Mouse (Mus musculus) CH12.LX (cell line): ENCODE data around the gene Sipa1l3.

Experiments used
- CTCF ChIP-seq, 2 experiments: IDR thresholded peaks in 1 of 2; conservative IDR thresholded peaks in 1 of 2; 2 replicates each; pipeline ENCODE4 v1.5.1; 2011 to 2012; ENCODE audit warnings: low read depth in 2 of 2, low read length in 2 of 2, improper control_type of control experiment in 1 of 2, inconsistent platforms in 1 of 2, mild to moderate bottlenecking in 1 of 2, moderate library complexity in 1 of 2
- E2F4 ChIP-seq: IDR thresholded peaks from 2 replicates; pipeline ENCODE4 v1.6.1; 2011; ENCODE audit warnings: low read depth, low read length, improper control_type of control experiment; ENCODE audit not compliant: insufficient replicate concordance
- HCFC1 ChIP-seq: IDR thresholded peaks from 2 replicates; pipeline ENCODE4 v1.6.1; 2012; ENCODE audit warnings: low read depth, mild to moderate bottlenecking, inconsistent platforms, low read length, improper control_type of control experiment
- POLR2A ChIP-seq: IDR thresholded peaks from 2 replicates; pipeline ENCODE4 v1.6.1; 2011; ENCODE audit warnings: low read depth, mild to moderate bottlenecking, improper control_type of control experiment, low read length
- RAD21 ChIP-seq: IDR thresholded peaks from 2 replicates; pipeline ENCODE4 v1.6.1; 2011; ENCODE audit warnings: low read depth, mild to moderate bottlenecking, low read length, improper control_type of control experiment, moderate library complexity

DNA sequence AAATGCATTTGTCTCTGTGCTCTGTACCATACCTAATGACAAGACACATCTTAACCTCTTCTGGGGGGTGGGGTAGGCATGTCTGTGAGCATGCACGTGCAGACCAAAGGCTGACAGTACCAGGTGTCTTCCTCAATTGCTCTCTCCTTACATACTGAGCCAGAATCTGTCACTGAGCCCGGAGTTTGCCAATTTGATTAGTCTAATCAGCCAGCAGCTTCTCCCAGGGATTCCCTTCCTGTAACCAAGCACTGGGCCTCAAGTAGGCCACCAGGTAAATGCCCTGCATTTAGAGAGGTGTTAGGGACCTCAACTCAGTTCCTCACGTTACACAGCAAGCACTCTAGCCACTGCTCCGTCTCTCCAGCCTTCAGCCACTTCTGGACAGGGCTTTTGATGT, 38.3 kb downstream of the Sipa1l3 start:
- no peak for TF ChIP-seq CTCF (conservative IDR thresholded peaks at IDR 0.05 in 1 of 2, IDR thresholded peaks at IDR 0.05 in 1 of 2; ENCODE audit: low read depth in 2 of 2, low read length in 2 of 2)
- no peak for TF ChIP-seq RAD21
- TF ChIP-seq POLR2A = no peak
- TF ChIP-seq E2F4 = no peak
- no peak for TF ChIP-seq HCFC1
